In genomic region chr1:21080362-21080761, GRCm38 (mm10) we compare ENCODE assay signal across 10 mouse cellular contexts. TPM values are rescaled to one million over a fixed set of nuclear protein-coding genes. Genes with fewer than 3 reads are reported as not detected.
DNase-seq lines count a peak whose midpoint lies in the region; ATAC-seq lines count a peak whose summit lies in the region.
"Had no signal": no experiment of that assay in that cellular context is flagged by ENCODE, and none has a peak within 500 bp of the region (broad histone marks: within the 10 kb centered on the region; RNA-seq: fewer than 3 reads in every experiment).

No protein-coding gene starts in this region.

- no peak overlapping the region for H3K4me3 ChIP-seq in intestine, embryonic 15.5 days (replicated peaks)
- H3K4me3 ChIP-seq in intestine, embryonic 16.5 days (ENCODE audit: low read length), result no peak overlapping the region
- no peak overlapping the region for H3K4me3 ChIP-seq in neural tube, embryonic 15.5 days (replicated peaks)

- ATAC-seq in intestine, embryonic 15.5 days, result peak; percentile 3; the same call in 1 of the 2 replicates
- no peak for ATAC-seq in intestine, embryonic 16.5 days
- ATAC-seq in neural tube, embryonic 15.5 days (ENCODE audit: low FRiP score), result no peak

- no peak overlapping the region for H3K27ac ChIP-seq in intestine, embryonic 15.5 days
- no peak overlapping the region for H3K27ac ChIP-seq in intestine, embryonic 16.5 days (ENCODE audit: low read length)
- H3K27ac ChIP-seq in neural tube, embryonic 15.5 days (replicated peaks), result no peak overlapping the region

- WGBS in intestine, embryonic 15.5 days, result 85% methylated on average over 12 of the region's 12 CpGs
- 76% methylated on average over 12 of the region's 12 CpGs for WGBS in intestine, embryonic 16.5 days
- WGBS in neural tube, embryonic 15.5 days, result 92% methylated on average over 12 of the region's 12 CpGs

- peak; percentile 60 for DNase-seq in 3T3-L1 (ENCODE audit: low read depth, low spot score)
- peak; percentile 38 for DNase-seq in 416B (ENCODE audit: low read depth)
- peak; percentile 28 for DNase-seq in embryo, embryonic 11 days
- no peak for DNase-seq in left cerebral cortex, adult 18-20 months (ENCODE audit: low spot score in 2 of 2)
- no peak for DNase-seq in right cerebral cortex, postnatal 10 days (ENCODE audit: low spot score in 2 of 2)
- DNase-seq: cerebellum, postnatal 25 days; left cerebral cortex, postnatal 4 days had no signal

- no peak overlapping the region for H3K9ac ChIP-seq in intestine, embryonic 15.5 days
- H3K9ac ChIP-seq in intestine, embryonic 16.5 days (ENCODE audit: low read depth, low read length), result no peak overlapping the region
- H3K9ac ChIP-seq in neural tube, embryonic 15.5 days (replicated peaks), result no peak overlapping the region

- no peak overlapping the region for H3K4me2 ChIP-seq in intestine, embryonic 15.5 days (replicated peaks)
- H3K4me2 ChIP-seq in intestine, embryonic 16.5 days (ENCODE audit: low read depth, low read length), result no peak overlapping the region
- H3K4me2 ChIP-seq in neural tube, embryonic 15.5 days, result no peak overlapping the region

- H3K9me3 ChIP-seq in intestine, embryonic 15.5 days, result no peaks in the 10 kb centered on the region
- H3K9me3 ChIP-seq in intestine, embryonic 16.5 days (ENCODE audit: control insufficient read depth, low read length), result no peaks in the 10 kb centered on the region
- H3K9me3 ChIP-seq in neural tube, embryonic 15.5 days (replicated peaks), result no peaks in the 10 kb centered on the region; the same call in 1 of the 2 replicates

- no peaks in the 10 kb centered on the region for H3K36me3 ChIP-seq in intestine, embryonic 15.5 days
- no peaks in the 10 kb centered on the region for H3K36me3 ChIP-seq in intestine, embryonic 16.5 days (ENCODE audit: control insufficient read depth, insufficient read depth, low read length)
- no peaks in the 10 kb centered on the region for H3K36me3 ChIP-seq in neural tube, embryonic 15.5 days

- no peaks in the 10 kb centered on the region for H3K27me3 ChIP-seq in intestine, embryonic 15.5 days (replicated peaks)
- no peaks in the 10 kb centered on the region for H3K27me3 ChIP-seq in intestine, embryonic 16.5 days (replicated peaks; ENCODE audit: control insufficient read depth, insufficient read depth, low read length)
- no peaks in the 10 kb centered on the region for H3K27me3 ChIP-seq in neural tube, embryonic 15.5 days (replicated peaks)

- peaks cover 28% of the 10 kb centered on the region for H3K4me1 ChIP-seq in intestine, embryonic 15.5 days (replicated peaks)
- H3K4me1 ChIP-seq in intestine, embryonic 16.5 days (ENCODE audit: control insufficient read depth, insufficient read depth, low read length), result peaks cover 28% of the 10 kb centered on the region
- peaks cover 20% of the 10 kb centered on the region for H3K4me1 ChIP-seq in neural tube, embryonic 15.5 days

RNA-seq across cellular contexts. Expression of gene Tram2, which starts 1.3 kb away (rescaled TPM):
- 6.4 and 6.9 TPM in 2 replicates for polyA plus RNA-seq in intestine, embryonic 15.5 days (2015; fragmentation: Nextera tagmentation; extraction: Ambion mirVana)
- polyA plus RNA-seq in intestine, embryonic 16.5 days (2015; fragmentation: Nextera tagmentation; extraction: Ambion mirVana), result 5.3 and 6.3 TPM in 2 replicates
- polyA plus RNA-seq in neural tube, embryonic 15.5 days (2015; fragmentation: Nextera tagmentation; extraction: Ambion mirVana), result 2.2 and 3.1 TPM in 2 replicates
- total RNA-seq in left cerebral cortex, adult 18-20 months (2021), result 1 to 10 TPM; 1.0 to 1.1 TPM

Comparison
In these comparisons a context has a peak if more than half of its experiments do, and no peak if none do; other contexts are left out.
1. DNase-seq: peak in 3T3-L1 (single experiment), 416B (single experiment) and embryo, embryonic 11 days (single experiment); none in left cerebral cortex, adult 18-20 months (0 of 2) and right cerebral cortex, postnatal 10 days (0 of 2).